Mouse (Mus musculus): ENCODE data around the gene Pate1. TPM values are rescaled to one million over a fixed set of nuclear protein-coding genes. Genes with fewer than 3 reads are reported as not detected.

Pate1 gene
- not detected in 2 replicates for polyA plus RNA-seq (2014; fragmentation: Nextera tagmentation; extraction: Ambion mirVana)

DNA sequence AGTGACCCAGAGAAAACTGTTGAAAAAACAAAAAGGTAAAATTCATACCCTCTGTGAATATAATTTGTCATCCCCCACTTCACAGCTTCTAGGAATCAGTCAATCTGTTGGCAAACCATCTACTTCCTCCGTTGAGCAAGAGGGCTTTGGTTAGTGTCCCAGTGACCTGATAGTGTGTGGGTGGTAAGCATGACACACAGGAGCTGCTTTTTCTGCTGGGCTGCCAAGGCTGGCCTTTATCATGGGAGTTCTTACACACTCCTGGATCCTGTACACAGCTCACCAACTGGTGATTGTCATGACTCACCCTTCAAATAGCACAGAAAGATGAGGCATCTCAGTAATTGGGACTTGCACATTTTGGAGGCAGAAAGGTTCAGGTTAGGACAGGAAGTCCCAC, at the start of gene Pate1:
Gene Pate1 (minus strand): TSS at position 378 of the 400 bp plus-strand sequence.
- H3K4me1 ChIP-seq (ENCODE audit: control insufficient read depth, insufficient read depth, low read length) = no peaks in the 10 kb centered on the region
- H3K4me2 ChIP-seq (replicated peaks; ENCODE audit: low read depth, low read length) = no peak within 1 kb of the TSS
- no peak within 1 kb of the TSS for H3K9ac ChIP-seq (replicated peaks; ENCODE audit: low read depth, low read length)
- H3K36me3 ChIP-seq (ENCODE audit: control insufficient read depth, insufficient read depth, low read length) = no peaks in the 10 kb centered on the region
- no peak within 1 kb of the TSS for H3K4me3 ChIP-seq (ENCODE audit: low read depth, low read length)
- no peaks in the 10 kb centered on the region for H3K9me3 ChIP-seq (ENCODE audit: control insufficient read depth, low read depth, low read length)
- ATAC-seq (ENCODE audit: insufficient number of reproducible peaks, insufficient read depth, low FRiP score, low read depth) = no peak
- no peak within 1 kb of the TSS for H3K27ac ChIP-seq (ENCODE audit: low read length)
- H3K27me3 ChIP-seq (ENCODE audit: control insufficient read depth, insufficient read depth, low read length) = no peaks in the 10 kb centered on the region
- WGBS = 44% methylated on average over 1 of the region's 1 CpGs

DNA sequence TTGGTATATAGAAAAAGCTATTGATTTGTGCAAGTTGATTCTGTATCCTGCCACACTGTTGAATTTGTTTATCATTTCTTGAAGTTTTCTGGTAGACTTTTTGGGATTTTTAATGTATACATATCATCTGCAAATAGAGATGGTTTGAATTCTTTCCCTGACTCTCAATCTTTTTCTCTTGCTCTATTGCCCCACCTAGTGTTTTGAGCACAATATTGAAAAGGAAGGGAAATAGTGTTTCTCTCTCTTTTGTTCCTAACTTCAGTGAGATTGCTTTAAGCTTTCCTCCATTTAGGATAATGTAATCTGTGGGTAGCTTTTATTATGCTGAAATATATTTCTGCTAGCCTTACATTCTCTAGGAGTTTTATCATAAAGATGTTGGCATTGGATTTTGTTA, 20.1 kb upstream of the Pate1 start:
- Histone ChIP-seq H3K4me3 (ENCODE audit: low read depth, low read length) (no peak overlapping the region), H3K9me3 (ENCODE audit: control insufficient read depth, low read depth, low read length) (no peaks in the 10 kb centered on the region), H3K27ac (ENCODE audit: low read length) (no peak overlapping the region), H3K4me2 (replicated peaks; ENCODE audit: low read depth, low read length) (no peak overlapping the region), H3K36me3 (ENCODE audit: control insufficient read depth, insufficient read depth, low read length) (no peaks in the 10 kb centered on the region), H3K27me3 (ENCODE audit: control insufficient read depth, insufficient read depth, low read length) (no peaks in the 10 kb centered on the region), H3K9ac (replicated peaks; ENCODE audit: low read depth, low read length) (no peak overlapping the region), H3K4me1 (ENCODE audit: control insufficient read depth, insufficient read depth, low read length) (no peaks in the 10 kb centered on the region)
- no peak for ATAC-seq (ENCODE audit: insufficient number of reproducible peaks, insufficient read depth, low FRiP score, low read depth)

DNA sequence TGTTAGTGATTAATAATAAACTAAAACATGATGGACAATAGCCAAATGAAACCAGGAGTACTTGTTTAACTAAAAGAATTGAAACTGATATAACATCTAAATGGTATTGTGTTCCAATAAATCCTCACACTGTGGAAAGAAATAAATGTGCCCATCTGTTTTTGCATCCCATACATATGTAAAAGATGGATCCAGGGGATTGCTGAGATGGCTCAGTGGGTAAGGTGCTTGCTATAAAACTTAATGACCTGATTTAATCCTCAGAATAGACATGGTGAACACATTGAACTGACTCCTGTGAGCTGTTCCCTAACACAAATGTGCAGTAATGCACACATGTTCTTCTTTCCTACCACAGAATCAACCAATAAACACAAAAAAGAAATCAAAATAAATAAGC, 4.7 kb upstream of the Pate1 start:
- H3K27ac ChIP-seq (ENCODE audit: low read length) = no peak overlapping the region
- no peaks in the 10 kb centered on the region for H3K36me3 ChIP-seq (ENCODE audit: control insufficient read depth, insufficient read depth, low read length)
- H3K9ac ChIP-seq (replicated peaks; ENCODE audit: low read depth, low read length) = no peak overlapping the region
- no peaks in the 10 kb centered on the region for H3K9me3 ChIP-seq (ENCODE audit: control insufficient read depth, low read depth, low read length)
- no peaks in the 10 kb centered on the region for H3K27me3 ChIP-seq (ENCODE audit: control insufficient read depth, insufficient read depth, low read length)
- no peak overlapping the region for H3K4me3 ChIP-seq (ENCODE audit: low read depth, low read length)
- no peak for ATAC-seq (ENCODE audit: insufficient number of reproducible peaks, insufficient read depth, low FRiP score, low read depth)
- no peak overlapping the region for H3K4me2 ChIP-seq (replicated peaks; ENCODE audit: low read depth, low read length)
- H3K4me1 ChIP-seq (ENCODE audit: control insufficient read depth, insufficient read depth, low read length) = no peaks in the 10 kb centered on the region

DNA sequence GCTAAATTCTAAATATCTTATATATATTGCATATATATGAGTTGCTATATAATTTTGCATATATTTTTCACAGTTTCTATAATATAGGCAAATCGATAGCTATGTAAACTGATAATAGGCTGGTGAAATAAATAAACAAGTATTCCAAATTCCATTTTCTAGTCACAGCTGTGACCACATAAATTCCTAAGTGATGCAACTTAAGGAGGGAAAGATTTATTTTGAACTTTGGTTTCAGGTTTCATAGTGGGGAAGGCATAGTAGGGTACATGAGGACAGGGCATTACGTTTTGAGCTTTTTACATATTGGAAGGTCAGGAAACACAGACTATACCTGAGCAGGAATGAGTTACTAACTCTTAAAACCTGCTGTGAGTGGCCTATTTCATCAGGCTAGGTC, 13.6 kb downstream of the Pate1 start:
- H3K4me3 ChIP-seq (ENCODE audit: low read depth, low read length) = no peak overlapping the region
- H3K4me1 ChIP-seq (ENCODE audit: control insufficient read depth, insufficient read depth, low read length) = no peaks in the 10 kb centered on the region
- no peak for ATAC-seq (ENCODE audit: insufficient number of reproducible peaks, insufficient read depth, low FRiP score, low read depth)
- H3K27me3 ChIP-seq (ENCODE audit: control insufficient read depth, insufficient read depth, low read length) = no peaks in the 10 kb centered on the region
- H3K27ac ChIP-seq (ENCODE audit: low read length) = no peak overlapping the region
- no peak overlapping the region for H3K4me2 ChIP-seq (replicated peaks; ENCODE audit: low read depth, low read length)
- H3K9me3 ChIP-seq (ENCODE audit: control insufficient read depth, low read depth, low read length) = no peaks in the 10 kb centered on the region
- WGBS = 80% methylated on average over 2 of the region's 2 CpGs
- H3K9ac ChIP-seq (replicated peaks; ENCODE audit: low read depth, low read length) = no peak overlapping the region
- no peaks in the 10 kb centered on the region for H3K36me3 ChIP-seq (ENCODE audit: control insufficient read depth, insufficient read depth, low read length)

DNA sequence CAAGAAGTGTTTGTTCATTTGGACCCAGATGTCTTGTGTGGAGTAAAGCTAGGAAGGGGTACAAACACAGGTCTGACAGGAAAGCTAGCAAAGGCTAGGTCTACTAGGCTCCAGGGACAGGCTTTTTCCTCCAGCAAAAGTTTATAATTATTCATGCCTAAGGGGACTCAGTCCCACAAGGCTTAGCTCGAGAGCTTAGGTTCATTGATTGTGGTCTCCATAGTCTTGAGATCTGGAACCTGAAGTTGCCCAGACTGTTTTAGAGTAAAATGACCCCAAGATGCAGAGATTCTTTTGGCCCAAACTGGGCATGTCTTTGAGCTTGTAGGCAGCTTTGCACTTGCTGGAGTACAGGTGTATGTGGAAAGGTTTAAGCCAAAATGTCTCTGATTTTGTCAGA, 39.1 kb downstream of the Pate1 start, which contains the start of gene Pate3:
Gene Pate3 (minus strand): TSS at position 101 of the 400 bp plus-strand sequence.
- 68% methylated on average over 1 of the region's 1 CpGs for WGBS
- no peak for ATAC-seq (ENCODE audit: insufficient number of reproducible peaks, insufficient read depth, low FRiP score, low read depth)

More for the DNA sequence above, 39.1 kb downstream of the Pate1 start, which contains the start of gene Pate3:
- no peaks in the 10 kb centered on the region for H3K4me1 ChIP-seq (ENCODE audit: control insufficient read depth, insufficient read depth, low read length)
- no peaks in the 10 kb centered on the region for H3K27me3 ChIP-seq (ENCODE audit: control insufficient read depth, insufficient read depth, low read length)
- H3K27ac ChIP-seq (ENCODE audit: low read length) = no peak within 1 kb of the TSS
- H3K36me3 ChIP-seq (ENCODE audit: control insufficient read depth, insufficient read depth, low read length) = no peaks in the 10 kb centered on the region
- no peak within 1 kb of the TSS for H3K9ac ChIP-seq (replicated peaks; ENCODE audit: low read depth, low read length)
- H3K9me3 ChIP-seq (ENCODE audit: control insufficient read depth, low read depth, low read length) = no peaks in the 10 kb centered on the region
- H3K4me3 ChIP-seq (ENCODE audit: low read depth, low read length) = no peak within 1 kb of the TSS
- no peak within 1 kb of the TSS for H3K4me2 ChIP-seq (replicated peaks; ENCODE audit: low read depth, low read length)

Other genes with a start within 250 kb of the Pate1 start
- not detected in 2 replicates for gene Gm1113, start 169.1 kb downstream of the Pate1 start, polyA plus RNA-seq (2014; fragmentation: Nextera tagmentation; extraction: Ambion mirVana)
- 2.8 TPM in 2 replicates for gene Ddx25, start 128.9 kb downstream of the Pate1 start, polyA plus RNA-seq (2014; fragmentation: Nextera tagmentation; extraction: Ambion mirVana)
- gene Pus3, start 128.8 kb downstream of the Pate1 start, polyA plus RNA-seq (2014; fragmentation: Nextera tagmentation; extraction: Ambion mirVana) = 22.1 and 23.9 TPM in 2 replicates
- 0.51 and 0.69 TPM in 2 replicates for gene Pate2, start 117.1 kb downstream of the Pate1 start, polyA plus RNA-seq (2014; fragmentation: Nextera tagmentation; extraction: Ambion mirVana)
- gene Hyls1, start 117.0 kb downstream of the Pate1 start, polyA plus RNA-seq (2014; fragmentation: Nextera tagmentation; extraction: Ambion mirVana) = 15.1 and 17.4 TPM in 2 replicates
- not detected in 2 replicates for gene Pate4, start 75.4 kb downstream of the Pate1 start, polyA plus RNA-seq (2014; fragmentation: Nextera tagmentation; extraction: Ambion mirVana)
- gene Pate3, start 39.2 kb downstream of the Pate1 start, polyA plus RNA-seq (2014; fragmentation: Nextera tagmentation; extraction: Ambion mirVana) = not detected in 2 replicates
- gene Gm17677, start 53.7 kb upstream of the Pate1 start, polyA plus RNA-seq (2014; fragmentation: Nextera tagmentation; extraction: Ambion mirVana) = not detected in 2 replicates
- gene Gm17727, start 90.7 kb upstream of the Pate1 start, polyA plus RNA-seq (2014; fragmentation: Nextera tagmentation; extraction: Ambion mirVana) = not detected in 2 replicates
- not detected in 2 replicates for gene Gm27235, start 102.7 kb upstream of the Pate1 start, polyA plus RNA-seq (2014; fragmentation: Nextera tagmentation; extraction: Ambion mirVana)
- not detected in 2 replicates for gene D730048I06Rik, start 102.7 kb upstream of the Pate1 start, polyA plus RNA-seq (2014; fragmentation: Nextera tagmentation; extraction: Ambion mirVana)
- not detected in 2 replicates for gene 9230110F15Rik, start 156.8 kb upstream of the Pate1 start, polyA plus RNA-seq (2014; fragmentation: Nextera tagmentation; extraction: Ambion mirVana)
- gene 9230113P08Rik, start 221.0 kb upstream of the Pate1 start, polyA plus RNA-seq (2014; fragmentation: Nextera tagmentation; extraction: Ambion mirVana) = not detected in 2 replicates

Data from stomach, embryonic 14.5 days (tissue).